Comparison of ENCODE assay signal across 3 mouse cellular contexts in the genomic region with DNA sequence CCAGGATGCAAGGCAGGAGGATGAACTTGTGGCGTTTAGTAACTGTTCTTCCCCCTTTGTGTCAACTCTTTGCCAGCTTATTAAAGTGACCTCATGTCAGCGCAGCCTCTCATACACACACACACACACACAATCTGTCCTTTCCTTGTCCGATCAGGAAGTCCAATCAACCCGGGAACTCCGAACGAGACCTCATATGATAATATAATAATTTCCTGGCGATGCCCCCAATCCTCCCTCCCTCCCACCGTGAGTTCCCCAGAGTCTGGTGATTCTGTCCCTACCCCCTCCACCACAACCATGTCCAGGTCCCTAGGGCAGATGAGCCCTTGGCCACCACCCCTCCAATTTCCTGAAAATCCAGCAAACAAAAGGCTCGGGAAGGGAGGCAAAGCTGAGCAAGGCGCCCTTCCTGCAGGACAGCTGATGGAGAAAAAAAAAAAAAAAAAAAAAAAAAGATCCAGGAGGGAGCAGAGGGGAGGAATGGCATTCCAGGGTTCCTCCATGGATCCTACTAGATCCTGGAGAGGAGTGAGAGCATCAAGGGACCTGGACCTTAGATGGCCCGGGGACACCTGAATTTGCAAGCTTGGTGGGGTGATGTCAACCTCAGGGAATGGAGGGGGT.
A peak's percentile ranks its signal among the peaks of the same experiment; 100 is the strongest.
TF ChIP-seq lines count a peak whose summit lies in the region.

No protein-coding gene starts in this region.

TF ChIP-seq in C2C12, 6 proteins besides CTCF, POLR2A, EP300 and RAD21:
- TF ChIP-seq MYOG (IDR thresholded peaks at IDR 0.05; ENCODE audit: control insufficient read depth, extremely low read depth, insufficient read length) (no peak), MYOD1 (IDR thresholded peaks at IDR 0.05; ENCODE audit: control insufficient read depth, insufficient read length, low read depth) (no peak), USF1 (IDR thresholded peaks at IDR 0.05; ENCODE audit: low read depth) (no peak), MAX (IDR thresholded peaks at IDR 0.05) (no peak), FOSL1 (IDR thresholded peaks at IDR 0.05; ENCODE audit: insufficient read depth, low read length, poor library complexity, severe bottlenecking) (no peak), CEBPB (IDR thresholded peaks at IDR 0.05; ENCODE audit: low read depth) (no peak)

TF ChIP-seq in MEL, 35 proteins besides CTCF, POLR2A, EP300 and RAD21:
- no peak; the same call in 1 of the 2 replicates for TF ChIP-seq MAZ (IDR thresholded peaks at IDR 0.05; ENCODE audit: low read depth, low read length)
- no peak for TF ChIP-seq GATA1 (IDR thresholded peaks at IDR 0.05; ENCODE audit: low read depth, low read length)
- TF ChIP-seq TBP (IDR thresholded peaks at IDR 0.05; ENCODE audit: low read depth, low read length), result no peak
- TF ChIP-seq GABPA (IDR thresholded peaks at IDR 0.05; ENCODE audit: low read depth, low read length), result no peak
- no peak for TF ChIP-seq USF2 (IDR thresholded peaks at IDR 0.05; ENCODE audit: borderline replicate concordance in 1 of 2, insufficient read depth in 1 of 2, low read depth in 1 of 2, low read length in 2 of 2)
- TF ChIP-seq USF1 (IDR thresholded peaks at IDR 0.05; ENCODE audit: low read depth, low read length), result no peak
- no peak for TF ChIP-seq CHD2 (IDR thresholded peaks at IDR 0.05; ENCODE audit: low read length)
- no peak for TF ChIP-seq HCFC1 (IDR thresholded peaks at IDR 0.05; ENCODE audit: low read depth, low read length)
- no peak for TF ChIP-seq UBTF (IDR thresholded peaks at IDR 0.05; ENCODE audit: borderline replicate concordance, insufficient read depth, low read depth, low read length)
- no peak for TF ChIP-seq MAFK (IDR thresholded peaks at IDR 0.05; ENCODE audit: borderline replicate concordance, low read depth, low read length)
- TF ChIP-seq ZNF384 (IDR thresholded peaks at IDR 0.05; ENCODE audit: low read depth, low read length), result peak; percentile 71
- no peak for TF ChIP-seq E2F4 (IDR thresholded peaks at IDR 0.05; ENCODE audit: borderline replicate concordance, low read depth, low read length)
- peak; percentile 30 for TF ChIP-seq NELFE (IDR thresholded peaks at IDR 0.05; ENCODE audit: low read depth, low read length)
- TF ChIP-seq BHLHE40 (IDR thresholded peaks at IDR 0.05; ENCODE audit: borderline replicate concordance, low read depth, low read length), result no peak
- TF ChIP-seq NRF1 (IDR thresholded peaks at IDR 0.05; ENCODE audit: insufficient read depth, low read depth, low read length, poor library complexity, severe bottlenecking), result no peak
- peak; percentile 34 for TF ChIP-seq SIN3A (IDR thresholded peaks at IDR 0.05; ENCODE audit: low read length)
- TF ChIP-seq MYB (IDR thresholded peaks at IDR 0.05; ENCODE audit: low read depth, low read length), result no peak
- no peak for TF ChIP-seq POLR2AphosphoS2 (IDR thresholded peaks at IDR 0.05; ENCODE audit: low read length)
- no peak for TF ChIP-seq ELF1 (IDR thresholded peaks at IDR 0.05; ENCODE audit: low read depth, low read length)
- no peak for TF ChIP-seq POLR2AphosphoS5 (IDR thresholded peaks at IDR 0.05; ENCODE audit: borderline replicate concordance, low read depth, low read length)
- TF ChIP-seq CHD1 (IDR thresholded peaks at IDR 0.05; ENCODE audit: low read depth, low read length), result 0 out of 2 replicates have a peak, but pooled peaks have one; percentile 33
- no peak for TF ChIP-seq ZC3H11A (IDR thresholded peaks at IDR 0.05; ENCODE audit: low read depth, low read length)
- no peak for TF ChIP-seq MEF2A (IDR thresholded peaks at IDR 0.05; ENCODE audit: extremely low read depth, insufficient replicate concordance, low read depth, low read length, poor library complexity, severe bottlenecking)
- TF ChIP-seq MYC (IDR thresholded peaks at IDR 0.05; ENCODE audit: low read depth, low read length), result peak; percentile 45; the same call in 1 of the 2 replicates
- TF ChIP-seq SMC3 (IDR thresholded peaks at IDR 0.05; ENCODE audit: low read depth, low read length), result no peak
- TF ChIP-seq KAT2A (conservative IDR thresholded peaks at IDR 0.05; ENCODE audit: low read depth, low read length), result no peak
- no peak for TF ChIP-seq JUND (IDR thresholded peaks at IDR 0.05; ENCODE audit: low read depth, low read length)
- TF ChIP-seq RCOR1 (IDR thresholded peaks at IDR 0.05; ENCODE audit: low read depth, low read length), result no peak
- no peak for TF ChIP-seq MXI1 (IDR thresholded peaks at IDR 0.05; ENCODE audit: low read depth, low read length)
- TF ChIP-seq TCF12 (IDR thresholded peaks at IDR 0.05; ENCODE audit: low read depth, low read length), result no peak
- no peak for TF ChIP-seq TAL1 (IDR thresholded peaks at IDR 0.05; ENCODE audit: low read length)
- TF ChIP-seq MAX (IDR thresholded peaks at IDR 0.05; ENCODE audit: low read length), result peak; percentile 7; the same call in 1 of the 2 replicates
TF ChIP-seq in MEL: peak in this region for 6.

TF ChIP-seq in myocyte, 11 proteins besides CTCF, POLR2A, EP300 and RAD21:
- TF ChIP-seq TCF3 (IDR thresholded peaks at IDR 0.05; ENCODE audit: insufficient read length, low read depth), result no peak
- TF ChIP-seq MYOG (IDR thresholded peaks at IDR 0.05; ENCODE audit: control insufficient read depth in 1 of 3, insufficient read depth in 1 of 3, insufficient read length in 2 of 3, low read depth in 2 of 3), result no peak
- no peak for TF ChIP-seq E2F4 (IDR thresholded peaks at IDR 0.05; ENCODE audit: insufficient read depth)
- TF ChIP-seq MYOD1 (IDR thresholded peaks at IDR 0.05; ENCODE audit: control insufficient read depth in 1 of 3, insufficient read length in 2 of 3, low read depth in 2 of 3), result no peak
- TF ChIP-seq MAX (IDR thresholded peaks at IDR 0.05; ENCODE audit: low read depth), result no peak
- TF ChIP-seq POLR2AphosphoS2 (IDR thresholded peaks at IDR 0.05; ENCODE audit: insufficient read length, low read depth), result no peak
- no peak for TF ChIP-seq TCF12 (IDR thresholded peaks at IDR 0.05; ENCODE audit: insufficient read depth, poor library complexity, severe bottlenecking)
- no peak for TF ChIP-seq CEBPB (IDR thresholded peaks at IDR 0.05; ENCODE audit: insufficient read depth, poor library complexity, severe bottlenecking)
- TF ChIP-seq SRF (IDR thresholded peaks at IDR 0.05; ENCODE audit: control insufficient read depth, insufficient read length, low read depth), result no peak
- TF ChIP-seq USF1 (IDR thresholded peaks at IDR 0.05; ENCODE audit: low read depth), result no peak
- TF ChIP-seq REST (IDR thresholded peaks at IDR 0.05; ENCODE audit: insufficient read depth, insufficient read length), result no peak
